Mouse (Mus musculus) testis, adult 2 months (tissue): ENCODE measurements around the gene Olfr465-ps1.

Experiments
- CTCF ChIP-seq: fragments of 200-500 bp; IDR thresholded peaks from 2 replicates; pipeline ENCODE4 v1.5.1; 2012; ENCODE audit warnings: low read depth, mild to moderate bottlenecking, inconsistent platforms, low read length, moderate library complexity; ENCODE audit not compliant: control insufficient read depth, insufficient read depth, insufficient replicate concordance
- POLR2A ChIP-seq: fragments of 200-500 bp; IDR thresholded peaks from 2 replicates; pipeline ENCODE4 v1.6.1; 2012; ENCODE audit warnings: low read depth, mild to moderate bottlenecking, inconsistent platforms, low read length, moderate library complexity; ENCODE audit not compliant: control insufficient read depth

DNA sequence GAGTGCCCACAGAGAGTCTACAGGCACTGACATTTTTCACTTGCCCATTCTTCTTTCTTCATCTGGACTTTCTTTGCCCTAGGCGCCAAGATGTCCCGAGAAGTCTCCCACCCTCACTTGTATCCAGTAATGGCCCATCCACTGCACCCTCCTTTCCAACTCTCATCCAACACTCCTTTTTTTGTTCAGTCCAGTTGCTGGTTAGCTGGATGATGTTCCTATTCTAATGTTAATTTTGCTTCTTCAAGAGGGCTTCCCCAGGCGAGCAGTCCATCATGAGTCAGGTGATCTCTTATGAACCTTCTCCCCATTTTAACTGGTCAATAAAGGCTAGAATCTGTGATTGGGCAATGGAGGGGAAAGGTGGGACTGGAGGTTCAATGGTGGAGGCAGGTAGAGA lies 36.2 kb downstream of the Olfr465-ps1 start:
- TF ChIP-seq CTCF = no peak
- TF ChIP-seq POLR2A = no peak
